Mouse (Mus musculus): Measurements from ENCODE around the gene Zfp683.

Zfp683 gene

DNA sequence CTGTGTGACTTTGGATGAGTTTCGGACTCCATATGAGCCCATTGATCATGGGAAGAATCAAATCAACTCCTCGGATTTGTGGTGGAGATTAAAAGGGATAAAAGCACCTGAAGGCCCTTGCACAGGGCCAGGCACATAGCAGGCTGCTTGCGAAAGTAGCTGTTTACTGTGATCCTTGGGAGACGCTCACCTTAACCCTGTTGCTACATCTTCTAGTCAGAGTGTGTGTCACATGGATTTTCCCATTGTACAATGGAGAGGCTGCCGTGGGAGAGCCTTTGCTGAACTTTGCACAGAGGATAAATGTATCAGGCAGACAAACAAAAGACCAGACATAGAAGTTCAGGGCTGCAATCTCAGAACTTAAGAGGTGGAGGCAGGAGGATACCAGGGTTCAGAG lies 1.7 kb upstream of the Zfp683 start:
- no peak for DNase-seq (ENCODE audit: low spot score)

DNA sequence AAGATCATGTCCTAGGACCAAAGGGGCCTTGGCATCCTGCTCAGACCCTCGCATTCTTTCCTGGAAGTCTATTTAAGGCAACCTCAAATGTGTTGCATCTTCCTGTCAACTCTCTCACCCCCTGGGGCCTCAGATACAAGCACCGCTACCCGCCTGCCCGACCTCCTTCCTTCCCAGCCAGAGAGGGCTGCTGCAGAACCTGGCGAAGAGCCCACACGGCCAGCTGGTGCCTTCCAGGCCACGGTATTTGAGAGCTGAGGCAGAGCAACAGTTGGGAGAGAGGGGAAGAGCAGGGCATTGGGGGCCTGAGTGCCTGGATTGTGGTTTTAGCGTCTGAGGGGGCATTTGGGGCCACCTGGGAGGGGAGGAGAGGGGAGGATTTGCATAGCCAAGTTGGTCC lies 1.1 kb upstream of the Zfp683 start:
- no peak for DNase-seq (ENCODE audit: low spot score)

DNA sequence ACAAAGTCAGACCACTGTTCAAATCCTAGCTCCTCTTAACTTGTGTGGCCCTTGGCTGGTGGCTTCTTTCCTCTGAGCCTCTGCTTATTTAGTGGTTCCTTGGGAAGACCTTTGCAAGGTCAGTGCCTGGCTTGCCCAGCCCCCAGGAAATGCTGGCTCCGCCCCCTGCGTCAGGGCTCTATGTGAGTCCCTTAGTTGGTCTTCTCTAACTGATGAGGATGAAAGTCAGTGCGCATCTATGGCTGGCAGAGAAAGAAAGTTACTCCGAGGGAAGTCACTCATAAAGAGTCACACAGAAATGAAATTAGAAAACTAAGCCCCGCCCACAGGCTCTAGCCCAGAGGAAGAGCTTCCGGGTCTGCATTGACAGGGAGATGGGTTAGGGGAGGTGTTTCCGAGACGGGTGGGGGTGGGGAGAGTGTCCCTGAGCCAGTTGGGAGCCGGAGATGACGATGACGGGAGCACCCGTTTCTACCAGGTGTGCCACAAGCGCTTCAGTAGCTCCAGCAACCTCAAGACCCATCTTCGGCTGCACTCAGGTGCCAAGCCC lies 4.6 kb downstream of the Zfp683 start:
- no peak for DNase-seq (ENCODE audit: low spot score)

DNA sequence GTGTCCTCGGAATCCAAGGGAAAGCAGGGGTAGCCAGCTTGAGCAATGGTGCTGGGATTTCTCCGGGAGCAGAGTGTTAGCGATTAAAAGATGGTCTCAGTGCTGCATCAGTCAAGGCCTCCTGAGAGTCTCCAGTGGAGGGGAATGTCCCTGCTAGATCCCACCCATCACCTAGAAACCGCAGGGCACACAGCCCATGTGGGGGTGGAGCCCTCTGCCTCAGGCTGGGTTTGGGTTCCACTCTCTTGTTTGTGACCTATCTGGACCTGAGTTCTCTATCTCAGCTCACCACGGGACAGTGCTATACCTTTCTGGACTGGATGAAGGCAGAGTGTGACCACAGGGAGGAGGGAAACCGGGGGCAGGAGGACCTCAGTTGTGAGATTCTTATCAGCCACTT lies 5.3 kb downstream of the Zfp683 start:
- DNase-seq (ENCODE audit: low spot score), result no peak

DNA sequence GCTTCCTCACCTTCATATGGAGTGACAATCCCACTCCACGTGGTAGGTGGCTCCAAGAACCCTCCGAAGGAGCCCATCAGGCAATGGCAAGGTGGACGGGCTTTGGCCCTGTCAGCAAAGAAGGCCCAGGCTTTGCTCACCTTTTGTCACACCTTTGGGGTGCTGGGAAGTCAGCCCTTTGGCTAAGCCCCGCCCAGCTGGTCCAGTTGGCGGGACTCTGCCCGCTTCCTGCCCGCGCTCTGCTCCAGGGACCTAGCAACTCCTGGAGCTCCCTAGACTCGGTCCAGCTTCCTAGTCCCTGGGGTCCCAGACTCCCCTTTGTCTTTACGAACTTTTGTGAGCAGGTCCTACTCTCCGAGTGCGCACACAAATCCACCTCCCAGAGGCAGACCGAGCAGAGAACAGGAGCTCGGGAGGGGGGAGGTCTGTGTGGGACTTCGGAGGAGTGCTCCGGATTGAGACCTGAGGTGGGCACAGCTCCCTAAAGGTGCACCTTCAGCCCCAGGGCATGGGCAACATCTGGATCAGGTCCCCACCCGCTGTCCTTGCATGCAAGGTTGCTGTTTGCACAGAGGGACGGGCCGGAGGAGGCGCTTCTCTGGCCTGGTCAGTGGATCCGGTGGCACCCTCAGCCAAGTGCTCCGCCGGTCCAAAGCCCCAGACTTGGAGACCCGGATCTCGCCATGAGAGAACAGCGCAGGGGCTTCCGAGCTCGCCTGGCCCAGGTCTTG lies 6.7 kb downstream of the Zfp683 start, which contains the start of gene Crybg2:
Gene Crybg2 (plus strand): TSS at position 681 of the 731 bp plus-strand sequence.
- no peak for DNase-seq (ENCODE audit: low spot score)

DNA sequence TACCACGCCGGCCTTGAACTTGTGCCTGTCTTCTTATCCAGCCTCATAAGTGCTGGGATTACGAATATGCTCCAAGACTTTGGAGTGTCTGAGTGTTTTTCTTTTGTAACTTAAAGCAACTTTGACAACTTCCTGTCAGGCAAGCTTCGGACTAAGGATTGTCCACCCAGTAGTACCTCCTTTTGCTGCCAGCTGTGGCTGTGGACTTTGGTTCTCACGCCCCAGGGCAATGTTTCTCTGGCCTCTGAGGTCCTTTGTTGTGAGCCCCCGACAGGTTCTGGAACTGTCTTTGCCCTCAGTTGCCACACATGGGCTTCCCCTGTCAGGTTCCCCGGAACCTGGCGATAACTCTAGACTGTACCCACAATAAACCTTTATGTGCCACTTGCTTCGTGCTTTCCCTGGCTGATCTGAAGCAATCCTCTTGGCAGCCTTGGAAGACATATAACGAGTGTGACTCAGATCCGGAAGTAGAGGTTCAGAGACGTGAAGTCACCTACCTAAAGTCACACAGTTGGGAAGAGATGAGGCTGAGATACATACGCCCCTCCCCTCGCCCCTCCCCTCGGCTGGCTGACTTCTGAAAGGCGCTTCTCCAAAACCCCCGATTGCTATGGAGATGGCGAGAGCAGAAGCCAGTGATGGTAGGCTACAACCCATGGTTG lies 7.7 kb downstream of the Zfp683 start:
- no peak for DNase-seq (ENCODE audit: low spot score)

DNA sequence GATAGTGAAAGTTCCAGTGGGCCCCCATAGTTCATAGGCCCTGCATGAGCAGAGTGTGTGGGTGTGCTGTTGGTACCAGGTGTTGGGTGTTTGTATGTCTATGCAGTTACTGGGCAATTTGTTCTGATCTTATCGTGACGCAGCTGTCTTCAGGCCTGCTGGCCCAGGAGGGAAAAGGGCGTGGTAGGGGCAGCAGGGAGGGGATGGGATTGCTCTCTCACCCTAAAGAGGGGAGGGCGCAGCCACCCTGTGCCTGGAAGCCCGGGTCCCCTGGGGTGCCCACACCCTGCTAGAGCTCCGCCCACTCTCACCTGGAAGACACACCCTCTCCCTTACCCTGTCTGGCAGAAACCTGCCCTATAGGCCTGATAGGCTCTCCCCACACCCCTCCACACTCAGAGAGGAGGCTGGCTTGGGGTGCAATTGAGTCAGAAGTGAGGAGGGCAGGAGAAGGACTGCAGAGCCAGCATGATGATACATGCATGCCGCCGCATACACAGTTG lies 8.4 kb downstream of the Zfp683 start:
- DNase-seq (ENCODE audit: low spot score), result no peak

DNA sequence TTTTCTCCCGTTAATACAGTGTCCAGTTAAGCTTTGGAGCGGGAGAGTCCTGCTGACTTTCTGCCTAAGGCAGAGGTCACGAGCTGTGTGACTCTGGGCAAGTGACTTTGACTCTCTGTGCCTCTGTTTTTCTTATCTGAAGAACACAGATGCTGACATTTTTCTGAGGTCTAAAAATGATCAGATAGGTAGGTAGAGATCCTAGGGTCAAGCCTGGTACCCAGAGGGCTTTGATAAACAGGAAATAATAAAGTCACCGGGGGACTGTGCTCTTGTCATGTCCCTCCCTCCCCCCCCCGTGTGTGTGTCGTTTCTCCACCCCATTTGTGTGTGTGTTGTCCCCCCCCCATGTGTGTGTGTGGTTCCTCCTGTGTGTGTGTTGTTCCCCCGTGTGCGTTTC lies 8.9 kb downstream of the Zfp683 start:
- DNase-seq (ENCODE audit: low spot score), result no peak

DNA sequence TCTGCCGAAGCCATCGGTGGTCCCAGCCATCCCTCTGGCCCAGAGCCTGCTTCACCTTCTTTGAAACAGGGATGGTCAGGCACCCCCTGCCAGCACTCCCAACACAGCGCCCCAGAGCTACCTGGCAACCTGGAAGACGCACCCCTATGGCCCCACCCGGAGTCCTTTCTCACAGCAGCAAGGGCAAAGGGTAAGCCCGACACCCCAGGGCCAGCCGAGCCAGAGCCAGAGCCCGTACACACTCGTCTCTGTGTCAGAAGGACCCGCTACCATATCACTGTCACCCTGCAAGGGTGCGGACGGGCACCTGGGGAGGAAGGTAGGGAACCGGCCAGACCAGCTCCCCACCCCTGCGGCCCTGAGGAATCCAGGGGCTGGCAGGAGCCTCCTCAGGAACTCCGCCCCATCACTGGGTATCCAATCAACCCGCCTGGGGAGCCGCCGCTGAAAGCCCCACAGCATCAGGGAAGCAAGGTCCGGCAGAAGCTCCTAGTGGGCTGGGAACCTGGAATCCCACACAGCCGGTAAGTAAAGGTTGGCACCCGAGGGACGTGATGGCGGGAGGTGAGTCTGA lies 11.9 kb downstream of the Zfp683 start:
- DNase-seq (ENCODE audit: low spot score), result no peak

DNA sequence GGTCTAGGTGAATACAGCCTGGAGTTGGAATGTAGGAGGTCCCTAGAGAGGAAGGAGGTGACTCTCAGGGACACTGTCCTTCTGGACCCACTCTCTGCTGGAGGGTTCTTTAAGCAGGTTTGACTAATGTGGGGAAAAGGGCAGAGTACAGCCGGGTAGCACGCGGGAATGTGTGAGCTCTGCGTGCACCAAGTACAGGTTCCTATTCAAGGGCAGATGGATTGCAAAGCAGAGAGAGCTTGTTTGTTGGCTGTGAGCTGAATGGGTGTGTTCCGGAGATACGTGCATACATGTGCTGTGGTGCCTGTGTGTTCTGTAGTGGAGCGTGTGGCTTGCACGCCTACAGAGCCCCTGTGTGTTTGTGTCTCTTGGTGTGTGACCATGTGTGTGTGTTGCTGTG lies 13.7 kb downstream of the Zfp683 start:
- DNase-seq (ENCODE audit: low spot score), result no peak

DNA sequence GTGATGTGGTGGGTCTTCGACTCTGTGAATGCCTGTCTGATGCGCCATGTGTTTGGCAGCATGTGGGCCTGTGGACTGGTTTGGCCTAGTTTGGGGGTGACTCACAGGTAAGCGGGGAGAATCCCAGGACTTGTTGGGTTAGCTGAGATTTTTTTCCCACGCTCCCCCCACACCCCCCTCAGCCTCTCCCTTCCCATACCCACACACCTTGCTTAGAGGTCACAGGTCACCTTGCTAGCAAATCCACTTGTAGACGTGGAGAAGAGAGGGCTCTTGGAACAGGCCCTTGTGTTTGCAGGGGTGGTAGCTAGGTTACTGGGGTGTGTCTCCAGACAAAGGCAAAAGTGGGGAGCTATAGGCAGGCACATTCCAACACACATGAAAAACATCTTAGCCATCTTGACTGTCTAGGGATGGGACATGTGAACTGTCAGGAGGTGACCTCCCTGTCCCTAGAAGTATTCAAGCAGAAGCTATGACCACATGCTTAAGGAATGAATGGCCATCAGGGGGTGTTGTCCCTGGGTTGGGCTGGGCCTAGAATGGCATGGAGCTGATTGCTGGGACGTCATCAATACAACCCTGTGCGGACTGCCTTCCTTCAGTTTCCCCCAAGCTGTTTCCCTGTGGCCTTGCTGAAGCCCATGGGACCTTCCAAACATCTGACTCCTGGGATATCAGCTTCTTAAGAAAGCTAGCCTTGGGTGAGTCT lies 14.4 kb downstream of the Zfp683 start:
- no peak for DNase-seq (ENCODE audit: low spot score)

DNA sequence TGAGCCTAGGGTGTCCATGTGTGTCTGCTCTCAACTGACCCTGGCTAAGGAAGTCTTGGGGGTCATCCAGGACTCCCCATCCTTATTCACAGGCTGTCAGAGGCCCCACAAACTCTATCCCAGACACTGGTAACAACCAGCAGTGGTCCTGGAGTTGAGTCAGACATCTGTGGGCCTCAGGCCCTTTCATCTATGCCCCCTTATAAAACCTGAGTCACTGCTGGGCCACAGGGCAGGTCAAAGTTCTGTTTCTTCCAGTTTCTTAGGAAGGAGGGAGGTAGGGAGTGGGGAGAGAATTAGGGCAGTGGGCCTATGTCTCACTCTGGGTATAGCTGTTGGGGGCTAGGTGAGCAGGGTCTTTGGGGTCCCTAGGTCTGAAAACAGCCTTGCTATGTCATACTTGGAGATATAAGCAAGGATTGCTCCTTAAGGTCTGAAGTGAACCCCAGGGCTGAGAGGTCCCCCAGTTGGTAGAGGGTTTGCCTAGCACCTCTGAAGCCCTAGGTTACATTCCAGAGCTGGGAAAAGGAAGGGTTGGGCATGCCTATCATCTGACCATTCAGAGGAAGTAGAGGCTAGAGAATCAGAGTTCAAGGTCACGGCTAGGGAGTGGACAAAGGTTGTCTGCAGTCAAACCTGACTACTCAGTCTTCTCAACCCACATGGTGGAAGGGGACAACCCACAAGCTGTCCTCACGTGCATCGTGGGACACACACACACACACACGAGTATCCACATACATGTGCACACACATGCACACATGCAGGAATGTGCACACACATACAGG lies 15.3 kb downstream of the Zfp683 start:
- no peak for DNase-seq (ENCODE audit: low spot score)

DNA sequence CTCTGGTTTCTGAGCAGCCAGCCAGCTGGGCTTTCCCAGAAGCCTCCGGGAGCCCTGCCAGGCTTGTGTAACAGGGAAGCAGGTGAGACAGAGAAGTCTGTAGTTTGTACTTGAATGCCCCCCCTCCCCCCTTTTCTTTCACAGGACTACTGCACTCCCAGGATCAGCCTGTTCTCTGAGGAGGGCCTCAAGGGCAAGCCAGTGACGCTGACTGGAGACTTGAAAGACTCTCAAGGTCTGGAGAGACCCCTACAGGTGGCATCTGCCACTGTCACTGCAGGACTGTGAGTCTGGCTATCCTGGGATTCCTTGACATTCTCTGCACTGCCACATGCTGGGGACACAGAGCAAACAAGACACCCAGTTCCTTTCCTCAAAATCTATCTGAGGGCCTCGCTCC lies 25.1 kb downstream of the Zfp683 start:
- peak; percentile 53 for DNase-seq (ENCODE audit: low spot score)

DNA sequence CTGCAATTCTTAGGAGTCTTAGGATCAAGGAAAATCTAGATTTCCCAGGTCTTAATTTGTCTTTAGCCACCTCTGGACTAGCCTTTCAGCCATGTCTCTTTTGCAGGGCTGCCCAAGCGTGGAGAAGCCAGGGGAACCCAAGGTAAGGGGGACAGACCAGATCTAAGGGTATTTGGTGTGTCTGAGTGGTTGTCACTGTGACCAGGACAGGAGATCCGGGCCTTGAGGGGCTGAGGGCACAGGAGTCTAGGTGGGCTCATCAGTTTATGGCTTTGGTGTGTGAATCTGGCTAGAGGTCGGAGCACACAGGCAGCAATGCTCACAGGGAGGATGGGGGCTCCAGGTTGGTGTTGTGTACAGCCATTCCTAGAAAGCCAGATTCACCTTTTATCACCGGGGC lies 27.0 kb downstream of the Zfp683 start:
- DNase-seq (ENCODE audit: low spot score), result no peak

DNA sequence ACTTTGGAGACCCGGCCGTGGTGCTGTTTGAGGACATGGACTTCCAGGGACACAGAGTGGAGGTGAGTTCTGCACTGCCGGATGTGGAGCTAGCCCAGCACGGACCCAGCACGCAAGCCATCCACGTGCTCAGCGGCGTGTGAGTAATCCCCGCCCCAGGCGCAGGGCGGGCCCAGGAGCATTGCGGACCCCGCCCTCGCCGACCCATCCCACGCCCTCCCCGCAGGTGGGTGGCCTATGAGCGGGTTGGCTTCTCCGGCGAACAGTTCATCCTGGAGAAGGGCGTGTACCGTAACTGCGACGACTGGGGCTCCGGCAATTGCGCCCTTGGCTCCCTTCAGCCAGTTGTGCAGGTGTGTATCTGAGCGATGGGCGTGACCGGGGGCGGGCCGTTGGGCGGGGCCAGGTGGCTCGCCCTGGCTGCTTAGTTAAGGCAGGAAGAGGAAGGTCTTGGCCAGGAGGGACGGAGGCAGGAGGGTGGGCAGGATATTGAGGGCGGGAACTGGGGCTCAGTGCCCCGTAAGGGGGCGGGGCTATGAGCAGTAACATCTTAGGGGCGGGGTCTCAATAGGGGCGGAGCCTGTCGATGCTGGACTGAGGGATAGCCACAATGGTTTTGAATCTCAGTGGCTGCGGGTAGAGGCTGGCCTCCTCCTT lies 28.2 kb downstream of the Zfp683 start:
- DNase-seq (ENCODE audit: low spot score), result peak; percentile 70

DNA sequence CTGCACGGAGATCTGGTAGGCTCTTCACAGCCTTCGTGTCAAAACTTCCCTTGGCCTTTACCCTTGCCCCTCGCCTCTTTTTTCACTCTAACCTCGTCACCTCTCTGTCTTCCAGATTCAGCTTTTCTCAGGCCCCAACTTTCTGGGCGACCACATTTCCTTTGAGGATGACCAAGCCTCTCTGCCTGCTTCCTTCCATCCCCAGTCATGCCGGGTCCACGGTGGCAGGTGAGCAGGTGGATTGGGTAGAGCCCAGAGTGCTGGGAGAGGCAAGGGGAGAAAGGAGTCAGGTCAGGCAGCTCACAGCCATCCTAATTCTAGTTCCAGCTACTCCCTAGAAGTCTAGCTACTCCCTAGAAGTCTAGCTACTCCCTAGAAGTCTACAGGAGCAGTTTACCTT lies 28.8 kb downstream of the Zfp683 start:
- no peak for DNase-seq (ENCODE audit: low spot score)

DNA sequence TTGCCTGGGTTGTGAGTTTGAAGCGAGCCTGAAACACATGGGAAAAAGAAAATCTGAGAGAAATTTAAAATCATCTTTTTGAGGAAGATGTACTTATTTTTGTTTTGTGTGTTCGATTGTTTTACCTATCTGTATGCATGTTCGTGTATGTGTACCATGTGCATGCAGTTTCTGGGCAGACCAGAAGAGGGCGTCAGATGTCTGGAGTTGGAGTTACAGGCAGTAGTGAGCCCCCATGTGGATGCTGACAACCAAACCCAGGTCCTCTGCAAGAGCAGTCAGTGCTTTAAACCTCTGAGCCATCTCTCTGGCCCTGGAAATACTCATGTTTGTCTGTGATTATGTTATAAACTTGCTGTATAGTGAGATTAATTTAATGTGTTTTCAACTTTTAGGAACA lies 31.4 kb downstream of the Zfp683 start:
- no peak for DNase-seq (ENCODE audit: low spot score)

DNA sequence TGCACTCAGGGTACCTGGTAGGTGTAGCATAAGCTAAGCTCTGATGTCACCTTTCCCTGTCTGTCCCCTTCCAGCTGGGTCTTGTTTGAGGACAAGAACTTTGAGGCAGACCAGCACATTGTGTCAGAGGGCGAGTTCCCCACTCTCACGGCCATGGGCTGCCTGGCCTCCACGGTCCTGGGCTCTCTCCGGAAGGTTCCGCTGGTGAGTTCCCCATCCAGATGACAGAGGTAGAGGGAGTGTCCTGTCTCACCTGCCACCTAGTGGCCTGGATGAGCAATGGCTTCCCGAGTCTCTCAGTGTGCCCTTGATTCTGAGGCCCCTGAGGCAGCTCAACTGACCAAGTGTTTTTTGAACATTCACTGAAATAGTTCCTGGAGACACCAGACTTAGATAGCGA lies 33.8 kb downstream of the Zfp683 start:
- peak; percentile 23 for DNase-seq (ENCODE audit: low spot score)

DNA sequence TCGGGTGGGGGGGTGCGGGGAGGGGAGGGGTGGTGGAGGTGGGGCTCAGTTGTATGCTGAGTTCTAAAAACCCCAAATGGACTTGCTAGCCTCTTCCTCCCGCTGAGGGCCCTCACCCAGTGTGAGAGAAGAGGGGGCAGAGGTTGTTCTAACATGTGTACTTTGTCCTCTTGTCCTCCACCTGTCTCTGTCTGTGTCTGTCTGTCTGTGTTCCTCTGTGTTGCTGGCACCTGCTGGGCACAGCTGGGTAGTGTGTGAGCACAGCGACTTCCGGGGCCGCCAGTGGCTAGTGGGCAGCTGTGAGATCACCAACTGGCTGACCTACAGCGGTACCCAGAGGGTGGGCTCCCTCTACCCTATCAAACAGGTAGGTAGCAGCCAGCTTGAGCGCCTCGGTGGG lies 35.4 kb downstream of the Zfp683 start:
- DNase-seq (ENCODE audit: low spot score), result no peak

DNA sequence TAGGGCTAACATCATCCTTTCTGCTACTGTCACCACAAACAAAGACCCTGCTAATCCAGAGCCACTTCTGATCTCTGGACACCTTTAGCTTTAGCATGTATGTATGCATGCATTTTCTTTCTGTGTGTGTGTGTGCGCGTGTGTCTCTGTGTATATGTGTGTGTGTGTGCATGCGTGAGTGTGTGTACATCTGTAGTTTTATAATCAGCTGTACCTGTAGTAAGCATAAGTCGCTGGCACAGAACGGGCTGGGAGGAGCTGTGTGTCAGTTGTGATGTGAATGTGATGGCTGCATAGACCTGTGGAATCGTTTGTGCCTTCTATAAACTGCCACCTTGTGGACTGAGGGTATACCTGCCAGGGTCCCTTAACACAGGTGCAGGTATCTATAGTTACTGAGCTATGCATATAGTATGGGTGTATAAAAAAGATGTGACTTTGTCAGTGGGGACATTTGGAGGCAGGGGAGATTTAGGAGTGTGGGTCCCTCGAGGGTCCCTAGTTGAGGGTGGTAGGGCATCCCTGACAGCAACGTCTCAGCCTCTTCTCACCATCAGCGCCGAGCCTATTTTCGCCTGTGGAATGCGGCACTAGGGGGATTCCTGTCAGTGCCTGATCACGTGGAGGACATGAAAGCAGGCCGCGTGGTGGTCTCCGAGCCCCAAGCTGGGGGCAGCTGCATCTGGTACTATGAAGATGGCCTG lies 37.0 kb downstream of the Zfp683 start:
- DNase-seq (ENCODE audit: low spot score), result no peak

DNA sequence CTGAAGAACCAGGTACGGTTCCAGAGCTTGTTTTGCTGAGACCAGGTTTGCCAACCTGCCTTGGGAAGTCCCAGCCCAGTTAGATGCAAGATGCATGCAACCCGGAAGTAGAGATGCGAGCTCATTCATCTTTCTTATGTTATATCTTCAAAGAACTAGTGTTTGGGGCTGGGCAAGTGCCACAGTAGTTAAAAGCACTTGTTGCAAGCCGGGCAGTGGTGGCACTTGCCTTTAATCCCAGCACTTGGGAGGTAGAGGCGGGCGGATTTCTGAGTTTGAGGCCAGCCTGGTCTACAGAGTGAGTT lies 37.5 kb downstream of the Zfp683 start:
- DNase-seq (ENCODE audit: low spot score), result no peak

Data from ovary, postnatal 36 days (tissue).